Mouse (Mus musculus) adrenal gland, postnatal 14 days (tissue): ENCODE data around the gene Osbp2. TPM values are rescaled to one million over a fixed set of nuclear protein-coding genes. Genes with fewer than 3 reads are reported as not detected.
A peak's percentile ranks its signal among the peaks of the same experiment; 100 is the strongest.

Experiments
- DNase-seq: peaks from one replicate; pipeline ENCODE4 v3.0.0; 2021; ENCODE audit warnings: mixed read lengths
- total RNA-seq: library from RNA; stranded (reverse); gene quantifications from 2 replicates; pipeline ENCODE4 v1.2.3, GENCODE M21; 2021

Gene Osbp2
- total RNA-seq, 1 experiment from 2014 or later: 1.9 TPM

- no peak for DNase-seq
Measured at GRCm38 (mm10) chr11:3823378-3823777, 40.3 kb downstream of the Osbp2 start.

GRCm38 (mm10) chr11:3817986-3818758 is 45.5 kb downstream of the Osbp2 start:
- DNase-seq: no peak

GRCm38 (mm10) chr11:3815951-3816350 is 47.8 kb downstream of the Osbp2 start:
- no peak for DNase-seq

DNA sequence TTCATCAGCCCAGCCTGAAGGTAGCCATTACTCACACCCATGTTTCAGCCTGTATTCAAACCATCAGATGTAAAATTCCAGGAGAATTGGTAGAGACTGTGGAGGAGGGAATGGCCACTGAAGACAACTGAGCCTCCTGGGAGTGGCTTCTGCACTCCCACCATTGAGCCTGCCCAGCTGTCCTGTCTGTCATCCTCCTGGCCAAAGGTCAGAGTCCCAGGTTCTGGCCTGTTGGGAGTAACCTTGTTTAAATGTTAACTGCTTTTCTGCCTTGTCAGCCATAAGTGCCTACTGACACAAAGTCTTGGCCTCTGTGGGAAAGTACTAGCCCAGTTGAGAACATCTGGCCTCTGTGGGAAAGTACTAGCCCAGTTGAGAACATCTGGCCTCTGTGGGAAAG is 50.4 kb downstream of the Osbp2 start:
- no peak for DNase-seq

GRCm38 (mm10) chr11:3808162-3808561 is 55.5 kb downstream of the Osbp2 start:
- peak; percentile 34 for DNase-seq

- peak; percentile 57 for DNase-seq
Measured at GRCm38 (mm10) chr11:3805362-3805761, 58.3 kb downstream of the Osbp2 start.

DNA sequence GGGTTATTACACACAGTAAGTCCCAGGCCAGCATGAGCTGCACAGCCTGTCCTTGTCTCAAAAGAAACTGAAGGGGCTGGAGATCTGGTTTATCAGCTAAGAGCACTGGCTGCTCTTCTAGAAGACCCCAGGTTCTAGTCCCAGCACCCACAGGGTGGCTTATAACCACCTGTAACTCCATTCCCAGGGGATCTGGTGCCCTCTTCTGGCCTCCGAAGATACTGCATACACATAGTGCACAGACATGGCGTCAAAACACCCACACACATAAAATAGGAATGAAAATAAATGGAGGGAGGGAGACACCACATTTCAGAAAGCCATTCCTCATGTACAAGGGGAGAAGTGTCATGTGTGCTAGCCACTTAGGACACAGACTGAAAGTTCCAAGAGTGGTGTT is 59.1 kb downstream of the Osbp2 start:
- no peak for DNase-seq

DNA sequence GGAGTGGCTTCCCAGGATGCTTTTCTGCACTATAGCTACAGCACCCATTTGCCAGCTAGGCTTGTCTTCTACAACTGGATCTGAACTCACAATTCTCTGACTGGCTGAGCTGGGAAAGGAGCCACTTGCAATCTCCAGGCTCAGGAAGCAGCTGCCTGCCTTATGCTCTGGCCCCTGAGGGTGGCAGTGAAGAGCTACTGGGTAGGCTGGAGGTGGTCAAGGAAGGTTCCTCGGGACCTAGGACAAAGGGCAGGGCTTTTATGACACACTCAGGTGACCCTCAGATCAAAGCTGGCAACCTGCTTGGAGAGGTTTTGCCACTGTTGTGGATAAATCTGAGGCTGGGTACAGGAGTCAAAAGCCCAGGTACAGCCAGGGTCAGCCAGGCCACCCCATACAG is 61.6 kb downstream of the Osbp2 start:
- no peak for DNase-seq

DNA sequence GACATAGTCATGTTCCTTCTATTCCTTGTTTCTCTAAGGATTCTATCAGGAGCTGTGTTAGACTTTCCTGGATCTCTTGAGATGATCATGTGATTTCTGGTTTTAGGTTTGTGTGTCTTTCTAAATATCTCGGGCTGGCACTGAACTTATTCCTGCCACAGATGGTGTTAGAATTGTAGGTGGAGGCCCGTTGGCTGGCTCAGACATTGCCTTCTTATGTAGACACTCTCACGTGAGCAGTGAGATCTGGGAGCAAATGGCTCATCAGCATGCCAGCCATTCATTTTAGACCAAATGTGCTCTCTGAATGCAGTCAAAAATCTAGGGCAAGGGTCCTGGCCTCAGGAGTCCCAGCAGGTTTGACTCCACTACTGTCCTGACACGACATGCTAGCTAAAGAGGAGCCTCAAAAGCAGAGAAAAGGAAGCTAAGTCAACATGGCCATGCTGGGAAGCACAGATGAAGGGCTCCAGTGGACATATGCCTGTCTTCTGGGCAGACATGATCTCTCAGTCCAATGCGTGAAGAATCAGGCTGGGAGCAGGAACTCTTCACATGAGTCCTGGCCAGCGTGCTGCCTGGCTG is 66.0 kb downstream of the Osbp2 start:
- no peak for DNase-seq

DNA sequence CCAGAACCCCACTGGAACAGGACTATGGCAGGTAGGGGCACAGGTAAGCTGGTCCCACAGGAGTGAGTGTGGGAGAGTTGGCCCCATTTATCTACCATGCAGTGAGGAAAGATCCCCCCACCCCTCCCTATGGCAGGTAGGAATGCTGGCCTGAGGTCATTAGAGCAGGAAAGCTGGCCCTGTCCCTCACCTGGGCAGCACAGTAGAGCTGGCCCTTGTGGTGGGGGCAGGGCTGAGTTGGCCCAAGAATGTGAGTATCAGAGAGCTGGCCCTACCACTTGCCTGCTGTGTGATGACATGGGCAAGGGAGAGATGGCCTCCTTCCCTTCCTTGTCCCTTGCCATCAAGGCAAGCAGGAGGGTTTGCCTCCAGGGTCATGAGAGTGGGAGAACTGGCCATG is 73.0 kb downstream of the Osbp2 start:
- DNase-seq: no peak

GRCm38 (mm10) chr11:3789919-3790318 is 73.8 kb downstream of the Osbp2 start:
- no peak for DNase-seq

DNA sequence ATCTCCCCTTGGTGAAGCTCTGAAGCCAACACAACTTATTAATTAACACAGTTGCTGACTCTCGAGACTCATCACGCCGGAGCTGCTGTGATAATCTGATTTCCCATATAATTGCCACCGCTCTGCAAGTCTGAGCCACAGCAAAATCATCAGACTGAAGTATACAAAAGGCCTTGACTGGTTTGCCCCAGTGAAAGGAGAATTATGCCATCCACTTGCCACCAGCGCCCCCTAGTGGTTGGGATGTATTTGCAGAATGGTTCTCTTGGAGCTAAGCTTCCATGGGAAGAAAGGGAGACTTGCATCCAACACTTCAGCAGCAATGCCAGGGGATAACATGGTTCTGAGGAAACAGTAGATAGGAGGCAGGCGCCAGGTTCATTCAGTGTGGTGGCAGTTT is 77.1 kb downstream of the Osbp2 start:
- DNase-seq: peak; percentile 95

DNA sequence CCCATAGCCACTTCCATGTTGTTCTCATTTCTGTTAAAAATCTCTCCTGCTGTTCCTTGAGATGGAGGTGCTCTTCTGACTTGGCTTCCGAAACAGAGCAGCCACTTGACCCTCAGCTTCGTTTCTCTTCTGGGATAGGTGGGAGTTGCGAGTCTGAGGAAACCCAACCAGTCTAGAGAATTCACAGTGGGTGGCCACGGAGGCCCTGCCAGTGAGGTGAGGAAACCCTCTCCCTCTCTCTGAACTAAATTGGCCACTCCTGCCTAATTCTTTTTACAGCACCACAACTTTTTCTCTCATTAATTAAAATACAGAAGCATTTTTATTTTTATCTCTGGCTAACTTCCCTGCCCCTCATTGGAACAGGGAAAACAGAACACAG is 88.4 kb downstream of the Osbp2 start:
- no peak for DNase-seq

- DNase-seq: peak; percentile 74
Measured at GRCm38 (mm10) chr11:3774463-3775262, 89.0 kb downstream of the Osbp2 start.

- DNase-seq: no peak
Measured at GRCm38 (mm10) chr11:3773782-3774462, 89.8 kb downstream of the Osbp2 start.

- DNase-seq: no peak
Measured at GRCm38 (mm10) chr11:3773136-3773535, 90.6 kb downstream of the Osbp2 start.

DNA sequence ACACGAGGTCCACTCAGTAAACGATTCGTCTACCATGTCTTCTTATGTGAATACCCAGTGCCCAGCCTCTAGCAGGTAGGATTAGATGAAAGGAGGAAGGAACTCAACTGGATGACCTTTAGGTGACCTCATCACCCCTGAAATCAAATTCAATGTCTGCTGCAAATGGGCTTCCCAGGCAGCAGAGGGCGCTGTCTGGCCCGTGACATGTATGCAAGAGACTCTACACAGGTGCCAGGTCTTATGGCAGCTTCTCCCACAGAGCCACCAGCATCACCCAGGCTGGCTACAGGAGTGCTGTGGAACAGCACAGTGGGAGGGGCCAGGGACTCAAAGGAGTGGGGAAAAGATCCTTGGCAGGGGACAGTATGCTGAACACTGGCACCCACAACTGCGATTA is 92.4 kb downstream of the Osbp2 start:
- no peak for DNase-seq

GRCm38 (mm10) chr11:3767830-3768229 is 95.9 kb downstream of the Osbp2 start:
- DNase-seq: no peak

DNA sequence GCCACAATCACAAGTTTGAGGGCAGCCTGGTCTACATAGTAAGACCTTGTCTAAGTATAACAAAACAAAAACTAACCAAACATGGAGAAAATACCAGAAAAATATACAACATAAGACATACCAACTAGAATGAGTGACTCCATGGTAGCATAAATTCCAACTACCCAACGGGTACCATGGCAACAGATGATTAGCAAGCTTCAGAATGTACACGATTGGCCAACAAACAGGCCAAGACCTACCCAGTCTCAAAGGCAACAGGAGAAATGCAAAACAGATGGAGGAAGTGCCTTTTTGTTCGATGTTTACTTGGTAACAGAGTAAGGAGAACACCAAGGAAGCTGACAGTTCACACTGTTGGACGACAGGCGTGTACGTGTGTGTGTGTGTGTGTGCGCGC is 96.7 kb downstream of the Osbp2 start:
- DNase-seq: no peak

DNA sequence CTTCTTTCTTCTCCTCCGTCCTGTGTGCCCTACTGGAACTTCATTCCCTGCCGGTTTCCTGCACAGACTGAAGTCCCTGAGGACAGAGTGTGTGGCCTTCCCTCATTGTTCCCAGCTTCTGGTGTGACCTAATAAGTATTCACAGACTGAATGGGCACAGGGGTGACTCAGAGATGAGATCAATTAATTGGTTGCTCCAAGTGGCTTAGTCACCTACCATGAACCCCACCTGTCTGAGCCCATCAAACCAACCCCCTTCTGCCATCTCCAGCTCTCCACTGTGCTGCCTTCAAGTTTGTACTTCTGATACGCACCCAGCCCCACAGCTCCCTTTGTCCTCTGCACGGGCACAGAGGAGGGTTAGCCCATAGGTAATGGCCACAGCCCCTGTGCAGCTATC is 99.4 kb downstream of the Osbp2 start:
- DNase-seq: no peak

- DNase-seq: peak; percentile 52
Measured at GRCm38 (mm10) chr11:3761775-3762501, 101.8 kb downstream of the Osbp2 start.

DNA sequence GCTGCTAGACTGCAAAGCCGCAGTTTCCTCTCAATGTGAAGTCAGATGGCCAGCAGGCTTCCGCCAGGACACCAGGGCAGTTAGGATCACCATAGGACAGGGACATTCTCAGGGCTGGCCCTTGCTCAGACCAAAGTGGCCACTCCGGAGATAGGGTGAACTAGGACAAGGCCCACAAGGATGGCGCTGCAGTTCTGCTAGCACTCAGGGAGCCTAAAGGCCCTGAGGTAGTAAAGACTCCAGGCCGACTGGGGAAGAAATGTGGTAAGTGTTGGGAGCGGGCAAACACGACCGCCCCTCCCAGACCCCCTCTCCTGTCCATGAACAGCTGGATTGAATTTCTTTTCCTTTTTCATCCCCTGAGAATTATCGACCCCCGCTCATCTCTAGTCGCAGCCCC is 102.4 kb downstream of the Osbp2 start:
- no peak for DNase-seq
